Mouse (Mus musculus) activated CD4-positive, CD25-positive, alpha-beta regulatory T cell (primary cell): Measurements from ENCODE around the gene Rabl3. TPM values are rescaled to one million over a fixed set of nuclear protein-coding genes. Genes with fewer than 3 reads are reported as not detected.

ENCODE experiments used
- polyA plus RNA-seq, 2 experiments: library from polyadenylated mRNA; unstranded; fragments of 100-300 nt; shearing (Covaris generic); gene quantifications; one replicate each; pipeline ENCODE4 v1.2.1; 2017

The Rabl3 gene
- polyA plus RNA-seq: 10 to 100 TPM; 14.4 to 16.5 TPM

GRCm38 (mm10) chr16:37539611-37540580, at the start of gene Rabl3, which contains the start of gene Gtf2e1:
Rabl3 (plus strand) TSS chr16:37539885.
Gtf2e1 (minus strand) TSS chr16:37539789.

DNA sequence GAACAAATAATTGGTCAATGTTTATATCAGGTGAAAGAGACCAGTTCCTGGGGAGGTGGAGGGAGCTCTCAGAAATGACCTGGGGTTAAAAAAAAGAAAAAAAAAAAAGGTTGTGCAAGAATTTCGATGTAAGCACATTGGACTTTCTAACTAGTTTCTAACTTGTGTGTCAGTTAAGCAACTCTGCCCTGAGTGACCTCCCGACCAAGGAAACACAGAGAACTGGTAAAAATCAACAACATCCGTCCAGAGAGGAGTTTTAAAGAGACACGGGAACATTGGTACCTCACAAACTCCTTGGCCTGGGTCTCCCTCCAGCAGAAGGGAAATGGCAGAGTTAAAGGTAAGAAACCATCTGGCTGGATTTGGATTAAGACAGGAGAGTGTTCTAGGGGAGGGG, 40.3 kb downstream of the Rabl3 start, which contains the start of gene Hgd:
Gene Hgd, plus strand, starts transcription at position 160 of the 400 bp plus-strand sequence.

Other genes starting within 250 kb of the Rabl3 start
- gene Stxbp5l, start 154.9 kb upstream of the Rabl3 start, polyA plus RNA-seq: under 1 TPM in 1 of 2 experiments, not detected in 1; 0.49 TPM
- 10 to 100 TPM; 20.5 to 23.6 TPM for gene Gtf2e1, start 96 bp upstream of the Rabl3 start, polyA plus RNA-seq
- gene Hgd, start 40.3 kb downstream of the Rabl3 start, polyA plus RNA-seq: 1 to 10 TPM in 1 of 2 experiments, not detected in 1; 1.0 TPM
- 10 to 100 TPM; 58.3 to 65.6 TPM for gene Ndufb4, start 114.6 kb downstream of the Rabl3 start, polyA plus RNA-seq
- gene Fstl1, start 237.0 kb downstream of the Rabl3 start, polyA plus RNA-seq: under 1 TPM; 0.10 to 0.93 TPM